Mouse (Mus musculus): ENCODE data around the gene Gm4064. TPM values are rescaled to one million over a fixed set of nuclear protein-coding genes. Genes with fewer than 3 reads are reported as not detected.
"Not testable (repeated sequence)": the region's sequence is repeated elsewhere in the genome, so short reads cannot be mapped to it uniquely, and the experiment has no call there.

Gene Gm4064
- total RNA-seq (2021), result not detected

GRCm38 (mm10) chrY:2796105-2796504 is at the start of gene Gm4064:
Gm4064 (minus strand) TSS chrY:2796205.
- DNase-seq (ENCODE audit: extremely low spot score in 1 of 2, low spot score in 1 of 2), result not testable (repeated sequence)

- DNase-seq (ENCODE audit: extremely low spot score in 1 of 2, low spot score in 1 of 2), result not testable (repeated sequence)
Measured at GRCm38 (mm10) chrY:2830380-2830779, 34.4 kb upstream of the Gm4064 start, which contains the start of the genes Rbmy and Gm10256. Rbmy (plus strand) TSS chrY:2830680. Gm10256 (plus strand) TSS chrY:2830699.

Other genes starting within 250 kb of the Gm4064 start
- not detected for gene H2al2c, start 197.1 kb downstream of the Gm4064 start, total RNA-seq (2021)
- not detected for gene Sry, start 132.5 kb downstream of the Gm4064 start, total RNA-seq (2021)
- gene H2al2b, start 75.5 kb downstream of the Gm4064 start, total RNA-seq (2021), result not detected
- not detected for gene Rbmy, start 34.5 kb upstream of the Gm4064 start, total RNA-seq (2021)
- gene Gm10256, start 34.5 kb upstream of the Gm4064 start, total RNA-seq (2021), result not detected
- gene Gm10352, start 104.8 kb upstream of the Gm4064 start, total RNA-seq (2021), result not detected
- not detected for gene Gm29289, start 136.4 kb upstream of the Gm4064 start, total RNA-seq (2021)

Data from layer of hippocampus, postnatal 25 days (tissue).